Mouse (Mus musculus) heart, postnatal 4 days (tissue): Measurements from ENCODE around the gene Eapp. TPM values are rescaled to one million over a fixed set of nuclear protein-coding genes. Genes with fewer than 3 reads are reported as not detected.

Experiments used
- DNase-seq: peaks from one replicate; pipeline ENCODE4 v3.0.0; 2021
- microRNA-seq, 2 experiments: library from miRNA; unstranded; fragments of <30 nt; microRNA quantifications; one replicate each; pipeline ENCODE4 v1.2.0; 2021 to 2022
- total RNA-seq, 2 experiments: library from RNA; stranded (reverse); gene quantifications; 2 replicates each; pipeline ENCODE4 v1.2.3; 2021

The Eapp gene
- total RNA-seq, 2 experiments from 2014 or later, result 26.8 to 27.4 TPM

- no peak for DNase-seq
These were observed 58.7 kb downstream of the Eapp start for GRCm38 (mm10) chr12:54637033-54637432.

GRCm38 (mm10) chr12:54632141-54632540 is 63.6 kb downstream of the Eapp start:
- no peak for DNase-seq

- DNase-seq, result no peak
These were observed 73.8 kb downstream of the Eapp start for GRCm38 (mm10) chr12:54621942-54622341.

Small RNAs within 50 kb of the gene (microRNA-seq; reads per million reads assigned to microRNA genes)
- 0 reads per million in 2 experiments for gene Mir1892

Other genes with a start within 250 kb of the Eapp start
- gene Sptssa, start 39.3 kb downstream of the Eapp start, total RNA-seq, result 10 to 100 TPM; 50.3 to 52.9 TPM
- 10 to 100 TPM; 56.4 TPM for gene Snx6, start 99.8 kb upstream of the Eapp start, total RNA-seq
- gene Cfl2, start 167.0 kb upstream of the Eapp start, total RNA-seq, result 100 to 1,000 TPM; 509 to 516 TPM